Mouse (Mus musculus): ENCODE measurements around the gene Suox.

DNA sequence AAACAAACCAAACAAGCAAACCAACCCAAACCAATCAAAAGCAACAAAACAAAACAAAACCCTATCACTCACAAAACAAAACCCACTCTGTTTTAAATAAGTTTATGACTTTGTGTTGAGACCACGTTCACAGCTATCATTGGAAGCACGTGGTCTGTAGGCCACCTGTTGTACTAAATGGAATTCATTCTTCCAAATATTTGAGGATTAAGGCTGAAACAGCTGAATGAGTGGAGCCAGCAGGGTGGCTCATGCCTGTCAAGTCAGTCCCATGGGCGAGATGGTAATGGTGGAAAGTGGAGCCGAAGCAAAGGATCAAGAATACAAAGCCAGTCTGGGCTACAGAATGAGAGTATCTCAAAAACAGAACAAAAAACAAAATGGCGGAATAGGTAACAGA, 26.8 kb upstream of the Suox start:
- TF ChIP-seq CTCF (IDR thresholded peaks at IDR 0.05; ENCODE audit: control insufficient read depth, insufficient read depth, insufficient read length) (no peak), MAX (IDR thresholded peaks at IDR 0.05) (no peak)

Measured in C2C12 (cell line).